Mouse (Mus musculus): Measurements from ENCODE around the gene Olfr877. TPM values are rescaled to one million over a fixed set of nuclear protein-coding genes. Genes with fewer than 3 reads are reported as not detected.

The Olfr877 gene
- polyA plus RNA-seq, 1 experiment from 2014 or later = not detected

- no peaks in the 10 kb centered on the region for H3K36me3 ChIP-seq
- H3K27me3 ChIP-seq = no peaks in the 10 kb centered on the region
- no peak within 1 kb of the TSS for H3K4me2 ChIP-seq (replicated peaks)
- no peaks in the 10 kb centered on the region for H3K9me3 ChIP-seq
- no peaks in the 10 kb centered on the region for H3K4me1 ChIP-seq (replicated peaks)
- no peak for ATAC-seq
- H3K27ac ChIP-seq = no peak within 1 kb of the TSS
- H3K9ac ChIP-seq (replicated peaks) = no peak within 1 kb of the TSS
- WGBS = 17% methylated on average over 2 of the region's 2 CpGs
- H3K4me3 ChIP-seq (replicated peaks) = no peak within 1 kb of the TSS
Observed at GRCm38 (mm10) chr9:37896661-37897060, 42.6 kb downstream of the Olfr877 start, which contains the start of gene Olfr145. Gene Olfr145, plus strand, starts transcription at chr9:37896724.

GRCm38 (mm10) chr9:37905555-37905954, 51.5 kb downstream of the Olfr877 start:
- no peaks in the 10 kb centered on the region for H3K36me3 ChIP-seq
- no peak for ATAC-seq
- WGBS = 71% methylated on average over 3 of the region's 3 CpGs

More at GRCm38 (mm10) chr9:37905555-37905954, 51.5 kb downstream of the Olfr877 start:
- H3K27me3 ChIP-seq = no peaks in the 10 kb centered on the region
- no peaks in the 10 kb centered on the region for H3K9me3 ChIP-seq
- H3K4me2 ChIP-seq (replicated peaks) = no peak overlapping the region
- no peak overlapping the region for H3K27ac ChIP-seq
- H3K4me3 ChIP-seq (replicated peaks) = no peak overlapping the region
- no peak overlapping the region for H3K9ac ChIP-seq (replicated peaks)
- H3K4me1 ChIP-seq (replicated peaks) = no peaks in the 10 kb centered on the region

Other genes starting within 250 kb of the Olfr877 start
- 10.7 and 13.6 TPM in 2 replicates for gene Spa17, start 240.5 kb upstream of the Olfr877 start, polyA plus RNA-seq (2015; fragmentation: Nextera tagmentation; extraction: Ambion mirVana)
- 85.8 and 89.4 TPM in 2 replicates for gene Tbrg1, start 197.0 kb upstream of the Olfr877 start, polyA plus RNA-seq (2015; fragmentation: Nextera tagmentation; extraction: Ambion mirVana)
- gene Panx3, start 185.0 kb upstream of the Olfr877 start, polyA plus RNA-seq (2015; fragmentation: Nextera tagmentation; extraction: Ambion mirVana) = not detected in 2 replicates
- gene Olfr160, start 138.0 kb upstream of the Olfr877 start, polyA plus RNA-seq (2015; fragmentation: Nextera tagmentation; extraction: Ambion mirVana) = not detected in 2 replicates
- gene Olfr874, start 109.2 kb upstream of the Olfr877 start, polyA plus RNA-seq (2015; fragmentation: Nextera tagmentation; extraction: Ambion mirVana) = not detected in 2 replicates
- not detected in 2 replicates for gene Olfr875, start 82.4 kb upstream of the Olfr877 start, polyA plus RNA-seq (2015; fragmentation: Nextera tagmentation; extraction: Ambion mirVana)
- gene Olfr876, start 51.2 kb upstream of the Olfr877 start, polyA plus RNA-seq (2015; fragmentation: Nextera tagmentation; extraction: Ambion mirVana) = not detected in 2 replicates
- not detected in 2 replicates for gene Olfr145, start 42.5 kb downstream of the Olfr877 start, polyA plus RNA-seq (2015; fragmentation: Nextera tagmentation; extraction: Ambion mirVana)
- gene Olfr878, start 63.6 kb downstream of the Olfr877 start, polyA plus RNA-seq (2015; fragmentation: Nextera tagmentation; extraction: Ambion mirVana) = not detected in 2 replicates
- not detected in 2 replicates for gene Olfr881, start 137.6 kb downstream of the Olfr877 start, polyA plus RNA-seq (2015; fragmentation: Nextera tagmentation; extraction: Ambion mirVana)
- gene Olfr883, start 171.5 kb downstream of the Olfr877 start, polyA plus RNA-seq (2015; fragmentation: Nextera tagmentation; extraction: Ambion mirVana) = not detected in 2 replicates
- not detected in 2 replicates for gene Olfr884, start 192.3 kb downstream of the Olfr877 start, polyA plus RNA-seq (2015; fragmentation: Nextera tagmentation; extraction: Ambion mirVana)
- gene Olfr885, start 207.1 kb downstream of the Olfr877 start, polyA plus RNA-seq (2015; fragmentation: Nextera tagmentation; extraction: Ambion mirVana) = not detected in 2 replicates
- gene Olfr887, start 229.8 kb downstream of the Olfr877 start, polyA plus RNA-seq (2015; fragmentation: Nextera tagmentation; extraction: Ambion mirVana) = not detected in 2 replicates

All from midbrain, embryonic 13.5 days (tissue).